Mouse (Mus musculus) myocyte (in vitro differentiated cells): ENCODE results near the gene G0s2. TPM values are rescaled to one million over a fixed set of nuclear protein-coding genes. Genes with fewer than 3 reads are reported as not detected.

ENCODE experiments used
- H3K27me3 ChIP-seq: one replicate; pipeline ENCODE4 v1.6.1; 2011; ENCODE audit not compliant: control insufficient read depth, insufficient read depth, insufficient read length
- H3K36me3 ChIP-seq: one replicate; pipeline ENCODE4 v1.6.1; 2011; ENCODE audit not compliant: control insufficient read depth, insufficient read depth
- H3K4me2 ChIP-seq: one replicate; pipeline ENCODE4 v1.6.1; 2011; ENCODE audit warnings: low read depth, control low read depth
- H3K4me3 ChIP-seq: one replicate; pipeline ENCODE4 v1.5.1; 2011; ENCODE audit warnings: mild to moderate bottlenecking, control low read depth, moderate library complexity
- H3K79me2 ChIP-seq: one replicate; pipeline ENCODE4 v1.6.1; 2011; ENCODE audit not compliant: control insufficient read depth, insufficient read depth
- H3ac ChIP-seq: one replicate; pipeline ENCODE4 v1.6.1; 2011; ENCODE audit not compliant: control insufficient read depth, insufficient read length
- CEBPB ChIP-seq: IDR thresholded peaks from 2 replicates; pipeline ENCODE4 v1.6.1; 2011; ENCODE audit warnings: mild to moderate bottlenecking, moderate library complexity; ENCODE audit not compliant: poor library complexity, insufficient read depth, severe bottlenecking
- E2F4 ChIP-seq: IDR thresholded peaks from one replicate; pipeline ENCODE4 v1.6.1; 2011; ENCODE audit warnings: mild to moderate bottlenecking, control low read depth, moderate library complexity; ENCODE audit not compliant: insufficient read depth
- MAX ChIP-seq: IDR thresholded peaks from one replicate; pipeline ENCODE4 v1.6.1; 2011; ENCODE audit warnings: low read depth, mild to moderate bottlenecking, control low read depth
- MYOD1 ChIP-seq, 3 experiments: IDR thresholded peaks; one replicate each; pipeline ENCODE4 v1.6.1; 2011; ENCODE audit warnings: control low read depth in 2 of 3, low read depth in 2 of 3, mild to moderate bottlenecking in 2 of 3, moderate library complexity in 1 of 3; ENCODE audit not compliant: insufficient read length in 2 of 3, control insufficient read depth in 1 of 3
- MYOG ChIP-seq, 3 experiments: IDR thresholded peaks; one replicate each; pipeline ENCODE4 v1.6.1; 2011; ENCODE audit warnings: control low read depth in 2 of 3, low read depth in 2 of 3, mild to moderate bottlenecking in 2 of 3; ENCODE audit not compliant: insufficient read length in 2 of 3, control insufficient read depth in 1 of 3, insufficient read depth in 1 of 3
- POLR2A ChIP-seq: IDR thresholded peaks from one replicate; pipeline ENCODE4 v1.6.1; 2011; ENCODE audit warnings: low read depth, mild to moderate bottlenecking, control low read depth, moderate library complexity; ENCODE audit not compliant: insufficient read length
- POLR2AphosphoS2 ChIP-seq: IDR thresholded peaks from one replicate; pipeline ENCODE4 v1.6.1; 2011; ENCODE audit warnings: low read depth, control low read depth; ENCODE audit not compliant: insufficient read length
- REST ChIP-seq: IDR thresholded peaks from one replicate; pipeline ENCODE4 v1.6.1; 2011; ENCODE audit warnings: mild to moderate bottlenecking, control low read depth, moderate library complexity; ENCODE audit not compliant: insufficient read depth, insufficient read length
- SRF ChIP-seq: IDR thresholded peaks from one replicate; pipeline ENCODE4 v1.6.1; 2011; ENCODE audit warnings: low read depth; ENCODE audit not compliant: control insufficient read depth, insufficient read length
- TCF12 ChIP-seq: IDR thresholded peaks from one replicate; pipeline ENCODE4 v1.6.1; 2011; ENCODE audit warnings: mild to moderate bottlenecking, control low read depth; ENCODE audit not compliant: poor library complexity, insufficient read depth, severe bottlenecking
- TCF3 ChIP-seq: IDR thresholded peaks from one replicate; pipeline ENCODE4 v1.6.1; 2011; ENCODE audit warnings: low read depth, control low read depth; ENCODE audit not compliant: insufficient read length
- USF1 ChIP-seq: IDR thresholded peaks from one replicate; pipeline ENCODE4 v1.6.1; 2011; ENCODE audit warnings: low read depth, mild to moderate bottlenecking, control low read depth, moderate library complexity
- polyA plus RNA-seq: library from polyadenylated mRNA; unstranded; fragments of >200 nt; fragmentation: generic; extraction: Trizol; gene quantifications from one replicate; pipeline ENCODE4 v1.2.1, GENCODE M21; 2012; ENCODE audit warnings: missing spikeins

Gene G0s2
- polyA plus RNA-seq, 1 experiment = 206 TPM

DNA sequence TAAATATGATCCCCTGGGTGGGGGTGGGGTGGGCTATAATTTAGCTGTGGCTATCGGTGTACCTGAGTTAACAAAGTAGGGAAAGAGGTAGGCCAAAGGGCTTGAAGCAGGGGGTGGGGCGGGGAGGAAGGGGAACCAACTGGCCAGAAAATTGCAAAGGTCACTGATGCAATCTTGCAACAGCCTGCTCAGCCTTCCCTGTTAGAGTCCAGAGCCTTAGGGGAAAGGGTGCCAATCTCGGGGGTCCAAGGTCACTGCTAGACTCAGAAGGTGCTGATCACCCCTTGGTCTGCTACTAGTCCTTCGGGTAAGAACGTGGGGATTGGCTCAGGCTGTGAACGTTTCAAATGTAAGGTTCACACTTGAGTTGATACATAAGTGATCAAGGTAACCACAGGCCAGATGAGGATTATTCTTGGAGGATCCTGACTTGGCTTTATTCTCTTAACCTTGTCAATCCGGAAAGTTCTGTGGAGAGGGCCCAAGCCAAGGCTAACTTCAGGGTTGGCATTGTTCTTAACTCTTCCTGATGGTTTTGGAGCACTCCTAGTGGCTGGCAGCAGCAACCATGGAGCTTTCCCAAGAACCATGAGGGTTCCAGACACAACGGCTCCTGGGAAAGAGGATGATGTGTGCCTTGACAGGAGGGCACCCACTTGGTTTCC lies 1.5 kb upstream of the G0s2 start:
- no peak overlapping the region for H3ac ChIP-seq
- H3K4me3 ChIP-seq = peak overlapping the region; percentile 80
- H3K27me3 ChIP-seq = no peaks in the 10 kb centered on the region
- TF ChIP-seq POLR2AphosphoS2 (no peak), MAX (no peak), REST (no peak), CEBPB (peak; percentile 56; the same call in 1 of the 2 replicates), POLR2A (no peak), TCF3 (no peak)
- no peaks in the 10 kb centered on the region for H3K36me3 ChIP-seq
- H3K79me2 ChIP-seq = peaks cover 4% of the 10 kb centered on the region
- H3K4me2 ChIP-seq = peak overlapping the region; percentile 75

DNA sequence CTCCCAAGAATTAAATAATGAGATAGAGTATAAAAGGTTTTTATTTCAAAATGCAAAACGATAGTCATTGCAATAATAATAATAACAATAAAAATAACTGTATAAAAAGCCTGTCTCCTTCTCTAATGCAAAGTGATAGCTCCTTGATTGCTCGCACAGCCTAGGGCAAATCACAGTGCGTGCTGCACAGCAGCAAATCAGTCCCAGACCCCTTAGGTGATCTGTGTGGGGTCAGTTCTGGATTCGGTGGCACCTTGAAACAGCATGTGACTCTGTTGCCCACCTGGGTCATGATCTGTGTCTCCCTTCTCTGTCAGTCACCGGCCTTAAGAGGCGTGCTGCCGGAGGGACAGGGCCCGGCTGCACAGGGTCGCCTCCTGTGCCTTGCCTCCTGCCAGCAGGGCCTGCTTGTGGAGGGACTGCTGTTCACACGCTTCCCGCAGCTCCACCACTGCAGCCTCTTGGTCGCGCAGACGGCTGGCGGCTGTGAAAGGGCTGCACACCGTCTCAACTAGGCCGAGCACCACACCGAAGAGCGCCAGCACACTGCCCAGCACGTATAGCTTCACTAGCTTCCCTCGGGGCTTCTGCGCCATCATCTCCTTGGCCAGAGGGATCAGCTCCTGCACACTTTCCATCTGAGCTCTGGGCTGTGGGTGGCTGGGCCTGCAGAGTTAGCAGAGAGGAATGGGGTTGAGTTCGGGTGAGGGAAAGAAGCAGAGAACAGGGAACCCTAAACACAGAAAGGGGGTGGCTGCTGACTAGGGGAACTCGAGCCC lies 691 bp downstream of the G0s2 start:
- TF ChIP-seq POLR2A (peak; percentile 53), POLR2AphosphoS2 (peak; percentile 67), SRF (no peak)
- Histone ChIP-seq H3K27me3 (no peaks in the 10 kb centered on the region), H3ac (peak overlapping the region; percentile 56)

DNA sequence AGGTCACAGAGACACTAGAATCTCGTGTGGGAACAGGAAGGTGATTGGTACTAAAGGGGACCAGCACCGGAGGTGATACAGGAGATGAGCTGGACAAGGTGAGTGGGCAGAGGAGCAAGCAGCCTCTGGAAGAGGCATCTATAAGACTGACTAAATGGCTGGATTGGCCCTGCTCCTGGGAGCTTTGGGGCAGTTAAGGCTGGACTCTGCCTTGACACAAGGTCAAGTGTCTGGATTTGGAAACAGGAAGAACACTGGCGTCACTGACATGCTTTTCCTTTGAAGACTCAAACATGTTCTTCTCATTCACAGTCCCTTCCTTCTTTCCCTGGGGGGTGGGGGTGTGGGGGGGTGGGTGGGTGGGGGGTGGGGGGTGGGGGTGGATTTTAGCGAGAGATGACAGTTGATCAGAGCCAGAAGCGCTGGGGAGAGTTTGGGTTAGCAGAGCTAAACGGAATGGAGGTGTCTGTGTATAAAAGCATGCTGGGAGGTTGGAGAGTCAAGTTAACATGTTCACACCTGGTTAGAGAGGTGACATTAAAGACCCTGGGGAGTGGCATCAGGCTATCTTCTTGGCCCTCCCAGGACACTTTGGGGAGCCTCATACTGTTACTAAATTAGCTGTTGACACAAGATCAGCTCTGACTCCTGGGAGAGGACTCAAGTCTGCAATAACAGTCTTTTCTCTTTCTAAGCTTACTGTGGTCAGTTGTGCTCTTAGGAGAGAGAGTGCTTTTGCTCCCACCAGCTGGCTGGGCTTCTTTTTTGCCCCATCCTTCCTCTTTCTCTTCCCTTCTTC lies 1.9 kb downstream of the G0s2 start:
- H3K4me3 ChIP-seq = peak overlapping the region; percentile 80
- H3K36me3 ChIP-seq = no peaks in the 10 kb centered on the region
- H3ac ChIP-seq = no peak overlapping the region
- peaks cover 4% of the 10 kb centered on the region for H3K79me2 ChIP-seq
- TF ChIP-seq MAX (no peak), POLR2A (peak; percentile 14), MYOG (IDR thresholded peaks at IDR 0.05; ENCODE audit: control insufficient read depth in 1 of 3, insufficient read depth in 1 of 3, insufficient read length in 2 of 3, low read depth in 2 of 3) (no peak), POLR2AphosphoS2 (peak; percentile 72), MYOD1 (IDR thresholded peaks at IDR 0.05; ENCODE audit: control insufficient read depth in 1 of 3, insufficient read length in 2 of 3, low read depth in 2 of 3) (no peak), TCF3 (no peak), USF1 (no peak), CEBPB (no peak), TCF12 (no peak), REST (no peak), E2F4 (no peak), SRF (no peak)
- no peaks in the 10 kb centered on the region for H3K27me3 ChIP-seq
- peak overlapping the region; percentile 84 for H3K4me2 ChIP-seq

More for the DNA sequence above, 691 bp downstream of the G0s2 start:
- Histone ChIP-seq H3K4me3 (peak overlapping the region; percentile 80), H3K4me2 (peak overlapping the region; percentile 84), H3K36me3 (no peaks in the 10 kb centered on the region), H3K79me2 (peaks cover 4% of the 10 kb centered on the region)

DNA sequence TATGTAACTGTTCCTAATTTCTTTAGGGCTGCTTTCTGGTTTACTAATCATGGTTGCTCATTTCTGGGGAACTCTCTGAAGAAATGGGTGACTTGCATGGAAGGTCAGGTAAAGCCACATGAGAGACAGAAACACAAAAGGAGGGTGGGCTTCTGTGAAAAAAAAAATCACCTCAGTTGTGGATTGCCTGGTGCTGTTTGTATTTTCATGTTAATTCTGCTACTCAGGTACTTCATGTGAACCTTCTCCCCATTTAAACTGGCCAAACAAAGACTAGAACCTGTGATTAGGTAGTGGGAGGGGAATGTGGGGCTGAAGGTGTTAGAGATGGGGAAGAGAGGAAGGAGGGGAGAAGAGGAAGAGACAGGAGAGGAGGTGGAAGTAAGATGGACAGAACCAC lies 7.3 kb downstream of the G0s2 start:
- Histone ChIP-seq H3K36me3 (no peaks in the 10 kb centered on the region), H3K4me2 (no peak overlapping the region), H3K27me3 (no peaks in the 10 kb centered on the region), H3K79me2 (no peaks in the 10 kb centered on the region), H3K4me3 (no peak overlapping the region), H3ac (no peak overlapping the region)
- TF ChIP-seq SRF = no peak
- TF ChIP-seq MYOG (IDR thresholded peaks at IDR 0.05; ENCODE audit: control insufficient read depth in 1 of 3, insufficient read depth in 1 of 3, insufficient read length in 2 of 3, low read depth in 2 of 3) = no peak
- TF ChIP-seq E2F4 = no peak
- no peak for TF ChIP-seq POLR2AphosphoS2
- TF ChIP-seq CEBPB = no peak
- no peak for TF ChIP-seq POLR2A
- no peak for TF ChIP-seq REST
- TF ChIP-seq MYOD1 (IDR thresholded peaks at IDR 0.05; ENCODE audit: control insufficient read depth in 1 of 3, insufficient read length in 2 of 3, low read depth in 2 of 3) = no peak
- TF ChIP-seq TCF3 = no peak
- TF ChIP-seq USF1 = no peak
